Mouse (Mus musculus) ES-E14 (cell line): ENCODE measurements at regions not wholly inside any gene's neighbourhood (a gene's known extent, or its start where the extent isn't known, plus 50 kb on each side); places are given as distances from the start of the nearest gene placed in this dataset.
"Not testable (repeated sequence)": the region's sequence is repeated elsewhere in the genome, so short reads cannot be mapped to it uniquely, and the experiment has no call there.

Experiments
- DNase-seq: peaks from one replicate; pipeline ENCODE4 v3.0.0-alpha.2; 2013; ENCODE audit warnings: low read depth, low spot score
- H3K27ac ChIP-seq: 2 replicates; pipeline ENCODE4 v1.5.1; 2012; ENCODE audit warnings: low read depth, mild to moderate bottlenecking, low read length, moderate library complexity, mixed read lengths; ENCODE audit not compliant: poor library complexity, insufficient read depth, severe bottlenecking
- H3K36me3 ChIP-seq: 2 replicates; pipeline ENCODE4 v1.6.1; 2012; ENCODE audit warnings: mild to moderate bottlenecking, low read length, moderate library complexity, mixed read lengths; ENCODE audit not compliant: control insufficient read depth, poor library complexity, insufficient read depth, severe bottlenecking
- H3K4me1 ChIP-seq, 2 experiments: fragments of 150-350 bp in 1 of 2; sonication (generic) in 1 of 2; 2 replicates each; pipeline ENCODE4 v1.6.1; 2012; ENCODE audit warnings: low read length in 2 of 2, mild to moderate bottlenecking in 1 of 2, mixed read lengths in 1 of 2; ENCODE audit not compliant: control insufficient read depth in 2 of 2, insufficient read depth in 2 of 2, poor library complexity in 1 of 2
- H3K4me3 ChIP-seq, 2 experiments: fragments of 150-350 bp in 1 of 2; sonication (generic) in 1 of 2; 2 replicates each; pipeline ENCODE4 v1.5.1; 2012; ENCODE audit warnings: low read length in 2 of 2, low read depth in 1 of 2, mild to moderate bottlenecking in 1 of 2, mixed read lengths in 1 of 2; ENCODE audit not compliant: insufficient read depth in 1 of 2, poor library complexity in 1 of 2, severe bottlenecking in 1 of 2
- H3K9ac ChIP-seq: 2 replicates; pipeline ENCODE4 v1.6.1; 2012; ENCODE audit warnings: low read depth, mild to moderate bottlenecking, low read length, mixed read lengths; ENCODE audit not compliant: poor library complexity, insufficient read depth, severe bottlenecking
- H3K9me3 ChIP-seq: fragments of 150-350 bp; sonication (generic); 2 replicates; pipeline ENCODE4 v1.6.1; 2012; ENCODE audit warnings: low read depth, mild to moderate bottlenecking, low read length; ENCODE audit not compliant: control insufficient read depth, insufficient read depth
- CHD2 ChIP-seq: IDR thresholded peaks from 2 replicates; pipeline ENCODE4 v1.6.1; 2014; ENCODE audit warnings: mild to moderate bottlenecking, low read depth, low read length, inconsistent platforms
- HCFC1 ChIP-seq: IDR thresholded peaks from 2 replicates; pipeline ENCODE4 v1.6.1; 2012; ENCODE audit warnings: low read length, inconsistent platforms, borderline replicate concordance; ENCODE audit not compliant: insufficient read depth
- MAFK ChIP-seq: IDR thresholded peaks from 2 replicates; pipeline ENCODE4 v1.6.1; 2014; ENCODE audit warnings: mild to moderate bottlenecking, low read depth, low read length, inconsistent platforms; ENCODE audit not compliant: insufficient read depth
- ZC3H11A ChIP-seq: IDR thresholded peaks from 2 replicates; pipeline ENCODE4 v1.6.1; 2012; ENCODE audit warnings: low read depth, mild to moderate bottlenecking, inconsistent platforms, low read length, borderline replicate concordance
- ZNF384 ChIP-seq: IDR thresholded peaks from 2 replicates; pipeline ENCODE4 v1.6.1; 2012; ENCODE audit warnings: low read depth, low read length, inconsistent platforms
- in situ Hi-C, 2 experiments: fragments of 600-800 bp; cut with MboI; formaldehyde crosslinking; loops; one replicate each; pipeline ENCODE4 v1.15.1; 2025; ENCODE audit warnings: low sequenced_read_pairs in 2 of 2, inconsistent platforms in 1 of 2; ENCODE audit not compliant: unreplicated experiment in 2 of 2

- H3K4me3 ChIP-seq, H3K4me1 ChIP-seq, H3K36me3 ChIP-seq, H3K9me3 ChIP-seq, in situ Hi-C loops, H3K9ac ChIP-seq, DNase-seq, H3K27ac ChIP-seq: not testable (repeated sequence)
These were observed 139.5 kb downstream of the Slc6a15 start for GRCm38 (mm10) chr10:103507051-103507450.

GRCm38 (mm10) chr10:103544502-103544901, 176.9 kb downstream of the Slc6a15 start:
- DNase-seq, result no peak
- Histone ChIP-seq H3K9ac (no peak overlapping the region), H3K9me3 (no peaks in the 10 kb centered on the region), H3K36me3 (no peaks in the 10 kb centered on the region), H3K4me1 (no peaks in the 10 kb centered on the region), H3K4me3 (no peak overlapping the region), H3K27ac (no peak overlapping the region)
- in situ Hi-C loops, result no loop called here
- TF ChIP-seq ZNF384, result no peak
- no peak for TF ChIP-seq CHD2
- TF ChIP-seq MAFK, result no peak
- no peak for TF ChIP-seq ZC3H11A
- TF ChIP-seq HCFC1, result no peak

DNA sequence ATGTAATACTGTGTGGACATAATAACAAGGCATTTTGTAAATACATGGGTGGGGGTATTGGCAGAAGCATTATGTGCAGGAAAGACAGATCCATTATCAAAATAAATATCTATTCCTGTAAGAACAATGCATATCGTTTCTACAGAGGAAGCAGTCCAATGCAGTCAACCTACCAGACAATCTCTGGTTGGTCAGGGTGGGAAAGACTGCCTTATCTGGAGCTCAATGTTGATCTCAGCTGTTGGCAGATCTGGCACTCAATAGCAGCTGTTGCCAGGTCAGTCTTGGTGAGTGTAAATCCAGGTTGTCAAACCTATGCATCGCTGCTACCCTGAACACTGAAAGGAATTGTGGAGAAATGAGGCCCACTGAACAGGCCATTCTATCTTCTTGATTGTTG, 181.9 kb downstream of the Slc6a15 start:
- Histone ChIP-seq H3K4me1 (no peaks in the 10 kb centered on the region), H3K36me3 (no peaks in the 10 kb centered on the region), H3K4me3 (no peak overlapping the region), H3K9ac (no peak overlapping the region), H3K9me3 (no peaks in the 10 kb centered on the region), H3K27ac (no peak overlapping the region)
- TF ChIP-seq ZNF384, result no peak
- no peak for TF ChIP-seq CHD2
- no peak for TF ChIP-seq HCFC1
- no peak for TF ChIP-seq ZC3H11A
- TF ChIP-seq MAFK, result no peak
- in situ Hi-C loops, result no loop called here
- no peak for DNase-seq

- H3K4me1 ChIP-seq, result no peaks in the 10 kb centered on the region
- in situ Hi-C loops, result no loop called here
- no peaks in the 10 kb centered on the region for H3K36me3 ChIP-seq
- no peak for DNase-seq
- no peaks in the 10 kb centered on the region for H3K9me3 ChIP-seq
- no peak for TF ChIP-seq ZC3H11A
- no peak for TF ChIP-seq ZNF384
- TF ChIP-seq CHD2, result no peak
- no peak for TF ChIP-seq MAFK
- no peak for TF ChIP-seq HCFC1
- H3K27ac ChIP-seq, result no peak overlapping the region
- H3K4me3 ChIP-seq, result no peak overlapping the region
- H3K9ac ChIP-seq, result no peak overlapping the region
These were observed 217.5 kb downstream of the Slc6a15 start for GRCm38 (mm10) chr10:103585097-103585496.

DNA sequence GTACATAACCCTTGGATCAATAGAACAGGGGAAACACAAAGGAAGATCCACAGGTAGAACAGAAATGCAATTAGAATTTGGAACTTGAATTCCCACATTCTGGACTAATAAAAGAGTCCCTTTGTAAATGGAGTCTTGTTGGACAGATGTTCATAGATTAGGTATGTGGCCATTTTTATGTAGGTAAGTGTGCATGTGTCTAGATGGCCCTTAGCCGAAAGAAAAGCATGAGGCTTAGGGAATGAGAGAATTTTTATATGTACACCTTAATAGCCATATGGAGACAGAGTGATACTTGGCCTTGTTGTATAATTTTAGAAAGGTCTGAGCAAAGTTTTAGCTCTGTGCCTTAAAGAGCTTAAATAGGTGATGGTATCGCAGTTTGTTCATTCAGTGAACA, 217.9 kb downstream of the Slc6a15 start:
- Histone ChIP-seq H3K9me3 (no peaks in the 10 kb centered on the region), H3K9ac (no peak overlapping the region), H3K4me3 (no peak overlapping the region), H3K36me3 (no peaks in the 10 kb centered on the region), H3K4me1 (no peaks in the 10 kb centered on the region), H3K27ac (no peak overlapping the region)
- TF ChIP-seq HCFC1 (no peak), CHD2 (no peak), ZNF384 (no peak), ZC3H11A (no peak), MAFK (no peak)
- no peak for DNase-seq
- in situ Hi-C loops, result no loop called here
